Mouse (Mus musculus): ENCODE results near the gene Rps5. TPM values are rescaled to one million over a fixed set of nuclear protein-coding genes. Genes with fewer than 3 reads are reported as not detected.

The Rps5 gene
- total RNA-seq, 4 experiments from 2014 or later = 383 to 519 (median 436) TPM

Other genes with a start within 250 kb of the Rps5 start
- not detected for gene Vmn2r55, start 237.3 kb upstream of the Rps5 start, total RNA-seq (2022)
- gene Vmn2r56, start 187.3 kb upstream of the Rps5 start, total RNA-seq (2022) = under 1 TPM in 2 of 4 experiments, not detected in 2; 0.05 to 0.08 TPM
- 10 to 100 TPM; 21.6 to 35.9 (median 28.0) TPM for gene Zscan18, start 118.7 kb upstream of the Rps5 start, total RNA-seq (2022)
- 10 to 100 TPM; 22.6 to 31.3 (median 25.8) TPM for gene Zfp329, start 103.4 kb upstream of the Rps5 start, total RNA-seq (2022)
- 10 to 100 TPM; 14.0 to 18.0 (median 15.9) TPM for gene Zfp110, start 87.5 kb upstream of the Rps5 start, total RNA-seq (2022)
- 1 to 10 TPM; 6.6 to 8.3 (median 7.4) TPM for gene Zfp128, start 41.1 kb upstream of the Rps5 start, total RNA-seq (2022)
- gene Zscan22, start 24.5 kb upstream of the Rps5 start, total RNA-seq (2022) = 10 to 100 TPM; 14.0 to 20.3 (median 15.1) TPM
- gene Rnf225, start 5.1 kb downstream of the Rps5 start, total RNA-seq (2022) = 1 to 10 TPM in 1 of 4 experiments, under 1 TPM in 3; 0.77 to 1.4 (median 0.92) TPM
- gene Zfp324, start 43.5 kb downstream of the Rps5 start, total RNA-seq (2022) = 10 to 100 TPM in 3 of 4 experiments, 1 to 10 TPM in 1; 9.5 to 11.6 (median 11.3) TPM
- gene Zfp446, start 55.6 kb downstream of the Rps5 start, total RNA-seq (2022) = 10 to 100 TPM in 1 of 4 experiments, 1 to 10 TPM in 3; 7.5 to 10.8 (median 8.8) TPM
- gene Slc27a5, start 75.9 kb downstream of the Rps5 start, total RNA-seq (2022) = under 1 TPM in 3 of 4 experiments, not detected in 1; 0.27 to 0.47 (median 0.27) TPM
- 100 to 1,000 TPM; 244 to 272 (median 252) TPM for gene Trim28, start 76.8 kb downstream of the Rps5 start, total RNA-seq (2022)
- gene Zbtb45, start 87.7 kb downstream of the Rps5 start, total RNA-seq (2022) = 10 to 100 TPM; 27.0 to 29.6 (median 29.3) TPM
- gene Chmp2a, start 112.5 kb downstream of the Rps5 start, total RNA-seq (2022) = 100 to 1,000 TPM; 145 to 152 (median 147) TPM
- 100 to 1,000 TPM; 188 to 210 (median 192) TPM for gene Ube2m, start 116.0 kb downstream of the Rps5 start, total RNA-seq (2022)
- gene Mzf1, start 132.5 kb downstream of the Rps5 start, total RNA-seq (2022) = 10 to 100 TPM; 12.1 to 16.3 (median 15.0) TPM
- gene Vmn1r85, start 172.9 kb downstream of the Rps5 start, total RNA-seq (2022) = not detected
- not detected for gene Vmn1r86, start 197.6 kb downstream of the Rps5 start, total RNA-seq (2022)
- gene Vmn1r87, start 217.9 kb downstream of the Rps5 start, total RNA-seq (2022) = not detected
- under 1 TPM; 0.16 to 0.35 (median 0.27) TPM for gene Vmn1r88, start 237.3 kb downstream of the Rps5 start, total RNA-seq (2022)

Measured in layer of hippocampus, adult 8-10 months (tissue).